Mouse (Mus musculus) CD8-positive naive resting alpha-beta T cell, adult 2 months (primary cell): ENCODE measurements around the gene Cnr2.
A peak's percentile ranks its signal among the peaks of the same experiment; 100 is the strongest.

Experiments used
- DNase-seq, 2 experiments: peaks; one replicate each; pipeline ENCODE4 v3.0.0; 2022; ENCODE audit warnings: low read depth in 2 of 2, low spot score in 2 of 2

Gene Cnr2

DNA sequence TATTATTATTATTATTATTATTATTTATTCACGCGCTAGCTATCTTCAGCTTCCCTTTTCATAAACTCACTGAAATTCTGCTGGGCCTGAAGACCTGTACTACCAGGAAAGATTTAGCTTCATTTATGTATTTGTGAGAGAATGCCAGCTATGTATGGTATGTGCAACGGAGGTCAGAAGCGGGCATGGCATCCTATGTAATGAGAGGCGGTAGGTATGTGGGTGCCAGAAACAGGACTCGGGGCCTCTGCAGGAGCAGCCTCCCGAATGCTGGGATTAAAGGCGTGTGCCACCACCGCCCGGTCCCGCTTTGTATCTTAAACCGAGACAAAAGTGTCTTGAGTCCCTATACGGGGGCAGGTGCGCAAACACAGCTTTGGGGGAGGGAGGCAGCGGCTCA lies 67.8 kb downstream of the Cnr2 start:
- no peak for DNase-seq

DNA sequence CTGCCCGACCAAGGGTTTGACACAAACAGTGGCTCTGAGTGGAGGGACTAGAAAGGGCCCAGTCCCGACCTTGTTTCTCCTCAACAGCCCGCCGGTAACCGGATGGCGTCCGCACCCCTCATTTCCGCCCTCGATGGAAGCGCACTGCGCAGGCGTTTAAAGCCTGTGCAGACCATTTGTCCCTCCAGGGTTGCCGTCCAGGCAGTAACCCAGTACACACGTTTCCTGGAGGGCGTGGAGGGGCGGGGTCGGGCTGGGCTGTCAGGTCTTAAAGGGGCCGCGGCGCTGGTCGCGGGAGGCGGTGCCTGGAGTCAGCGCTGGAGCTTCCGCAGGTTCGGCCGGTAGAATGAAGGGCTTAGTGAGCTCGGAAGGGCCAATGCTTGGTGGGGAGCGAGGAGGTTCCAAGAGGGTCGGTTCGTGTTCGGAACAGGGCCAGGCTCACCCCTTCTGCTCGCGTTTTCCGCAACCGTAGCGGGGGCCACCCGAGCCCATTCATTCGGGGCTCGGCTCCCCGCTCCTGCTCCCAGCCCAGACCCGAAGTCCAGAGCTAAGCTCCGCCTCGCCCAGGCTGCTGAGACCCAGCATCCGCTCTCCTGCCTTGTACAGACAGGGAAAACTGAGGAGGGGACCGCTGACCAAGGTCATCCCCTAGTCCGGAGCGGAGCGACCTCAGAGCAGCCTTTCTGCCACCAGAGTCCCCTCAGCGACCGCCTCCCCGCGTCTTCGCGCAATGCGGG lies 68.4 kb downstream of the Cnr2 start, which contains the start of gene Gale:
TSS of gene Gale (plus strand) at position 271 of the 737 bp plus-strand sequence.
- peak; percentile 91 for DNase-seq

DNA sequence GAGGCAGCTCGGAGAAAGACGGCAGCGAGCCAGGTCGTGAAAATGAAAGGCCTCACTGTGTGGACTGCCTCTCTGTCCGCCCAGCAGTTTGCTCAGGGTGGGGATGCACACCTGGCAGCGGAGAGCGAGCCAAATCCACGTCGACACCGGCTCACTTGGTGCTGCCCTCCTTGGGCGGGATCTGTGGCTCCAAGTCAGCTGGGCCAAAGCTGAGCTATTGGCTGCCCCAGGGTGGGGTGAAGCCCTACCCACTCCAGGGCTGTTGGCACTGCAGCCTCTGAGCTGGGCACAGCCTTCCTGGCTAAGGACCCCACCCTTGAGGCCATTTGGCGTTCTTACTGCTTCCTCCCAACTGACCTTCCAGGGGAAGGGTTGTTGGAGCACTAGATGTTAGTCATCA lies 69.2 kb downstream of the Cnr2 start:
- DNase-seq, result no peak

DNA sequence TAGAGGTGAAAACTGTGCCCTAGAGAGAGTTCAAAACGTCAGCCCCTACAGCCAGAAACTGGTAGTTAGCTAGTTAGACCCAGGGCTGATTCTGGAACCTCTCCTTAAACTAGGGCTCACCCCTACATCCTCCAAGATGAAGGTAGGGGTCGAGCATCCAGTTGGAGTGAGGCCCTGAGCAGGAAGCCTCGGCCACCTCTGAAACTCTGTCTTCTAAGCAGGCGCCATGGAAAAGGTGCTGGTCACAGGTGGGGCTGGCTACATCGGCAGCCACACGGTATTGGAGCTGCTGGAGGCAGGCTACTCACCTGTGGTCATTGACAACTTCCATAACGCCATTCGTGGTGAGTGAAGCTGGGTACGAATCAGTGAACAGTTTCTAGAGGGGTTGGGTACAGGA lies 69.9 kb downstream of the Cnr2 start:
- DNase-seq, result no peak

DNA sequence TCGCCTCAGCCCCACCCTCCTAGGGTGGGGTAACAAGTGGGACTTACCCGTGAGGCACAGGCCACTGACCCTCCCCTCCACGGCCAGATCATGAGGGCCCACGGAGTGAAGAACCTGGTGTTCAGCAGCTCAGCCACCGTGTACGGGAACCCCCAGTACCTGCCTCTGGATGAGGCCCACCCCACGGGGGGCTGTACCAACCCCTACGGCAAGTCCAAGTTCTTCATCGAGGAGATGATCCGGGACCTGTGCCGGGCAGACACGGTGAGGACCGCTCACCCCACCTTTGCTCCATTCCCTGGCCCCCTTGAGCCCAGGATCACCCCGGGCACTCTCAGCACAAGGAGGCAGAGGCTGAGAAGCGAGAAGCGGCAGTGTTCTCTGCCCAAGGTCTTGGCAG lies 71.1 kb downstream of the Cnr2 start:
- DNase-seq, result no peak

DNA sequence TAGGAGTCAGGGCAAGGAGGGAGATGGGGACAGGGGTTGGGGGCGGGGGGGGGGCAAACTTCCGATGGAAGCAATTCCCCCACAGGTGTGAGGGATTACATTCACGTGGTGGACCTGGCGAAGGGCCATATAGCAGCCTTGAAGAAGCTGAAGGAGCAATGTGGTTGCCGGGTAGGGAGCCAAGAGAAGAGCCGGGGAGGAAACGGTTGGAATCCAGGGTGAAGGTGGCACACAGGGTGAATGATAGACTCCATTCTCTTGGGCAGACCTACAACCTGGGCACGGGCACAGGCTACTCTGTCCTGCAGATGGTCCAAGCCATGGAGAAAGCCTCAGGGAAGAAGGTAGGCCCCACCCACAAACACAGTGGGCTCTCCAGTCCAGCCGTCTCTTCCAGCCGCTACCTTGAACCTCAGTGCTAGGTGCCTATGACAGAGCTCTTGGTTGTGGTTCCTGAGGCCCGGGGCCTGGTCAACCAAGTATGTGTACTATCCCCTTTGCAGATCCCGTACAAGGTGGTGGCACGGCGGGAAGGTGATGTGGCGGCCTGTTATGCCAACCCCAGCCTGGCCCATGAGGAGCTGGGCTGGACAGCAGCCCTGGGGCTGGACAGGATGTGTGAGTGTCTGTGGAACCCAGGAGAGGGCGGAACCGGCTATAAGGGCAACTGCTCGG lies 72.0 kb downstream of the Cnr2 start:
- no peak for DNase-seq

DNA sequence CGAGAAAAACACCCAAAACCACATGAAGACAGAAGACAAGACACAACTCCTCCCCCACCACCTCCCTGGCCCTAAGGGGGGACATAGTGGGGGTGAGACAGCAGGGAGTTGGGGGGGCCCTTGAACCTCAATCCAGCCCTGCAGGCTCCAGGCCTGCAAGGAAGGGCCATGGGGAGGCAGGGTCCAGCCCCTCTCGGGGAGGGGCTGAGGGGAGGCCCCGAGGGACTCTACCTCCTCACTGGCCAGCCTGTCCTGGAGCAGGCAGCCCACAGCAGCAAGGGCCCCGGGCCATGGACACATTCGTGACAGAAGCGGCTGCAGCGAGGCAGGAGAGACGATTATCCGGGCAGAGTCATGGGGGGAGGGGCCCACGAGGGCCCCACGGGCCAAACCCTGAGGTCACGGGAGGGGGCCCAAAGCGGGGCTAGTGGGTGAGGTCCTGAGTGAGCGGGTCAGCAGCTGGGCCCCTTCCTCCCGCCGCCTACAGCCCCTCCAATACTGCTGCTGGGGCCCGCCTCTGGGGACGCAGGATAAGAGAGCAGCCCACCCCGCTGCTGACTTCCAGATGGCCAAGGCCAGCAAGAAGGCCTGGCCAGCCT lies 73.2 kb downstream of the Cnr2 start:
- DNase-seq, result no peak

DNA sequence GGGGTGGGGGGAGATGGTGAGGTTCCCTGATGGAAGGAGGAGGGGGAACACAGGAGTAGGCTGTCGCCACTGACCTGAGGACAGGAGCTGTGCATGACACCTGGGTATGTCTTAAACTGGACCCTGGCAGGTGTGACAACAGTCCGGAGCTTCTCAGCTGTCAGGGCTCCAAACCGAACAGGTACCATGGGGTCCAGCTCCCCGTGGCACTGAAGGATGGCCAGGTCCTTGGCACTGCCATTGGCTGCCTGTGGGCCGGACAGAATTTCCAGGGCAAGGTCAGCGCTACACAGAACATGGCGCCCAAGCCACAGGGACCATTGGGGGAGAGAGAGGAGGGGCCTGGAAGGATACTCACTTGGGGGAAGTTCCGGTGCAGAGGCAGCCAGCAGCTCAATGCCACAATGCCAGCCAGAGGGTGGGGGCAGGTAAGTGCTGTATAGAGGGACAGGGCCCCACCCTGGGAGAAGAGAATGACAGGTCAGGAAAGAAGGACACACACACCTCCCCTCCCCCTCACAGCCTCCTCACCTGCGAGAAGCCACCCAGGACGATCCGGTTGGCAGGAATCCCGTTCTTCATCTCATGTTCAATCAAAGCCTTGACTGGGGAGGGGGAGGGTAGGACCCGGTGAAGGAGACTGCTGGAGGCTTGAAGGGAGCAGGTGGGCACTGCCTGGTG lies 74.0 kb downstream of the Cnr2 start:
- no peak for DNase-seq
